Mouse (Mus musculus) MEL (cell line): ENCODE measurements at regions not wholly inside any gene's neighbourhood (a gene's known extent, or its start where the extent isn't known, plus 50 kb on each side); places are given as distances from the start of the nearest gene placed in this dataset.
A peak's percentile ranks its signal among the peaks of the same experiment; 100 is the strongest.
"Not testable (repeated sequence)": the region's sequence is repeated elsewhere in the genome, so short reads cannot be mapped to it uniquely, and the experiment has no call there.

Source experiments
- DNase-seq: peaks from one replicate; pipeline ENCODE4 v3.0.0; 2011; ENCODE audit warnings: low read depth, low spot score
- H3K27ac ChIP-seq: 2 replicates; pipeline ENCODE4 v1.5.1; 2012; ENCODE audit warnings: low read depth, mild to moderate bottlenecking, control low read depth, low read length, moderate library complexity; ENCODE audit not compliant: control insufficient read depth
- H3K27me3 ChIP-seq, 2 experiments: fragments of 150-350 bp in 1 of 2; sonication (generic) in 1 of 2; 2 replicates each; pipeline ENCODE4 v1.6.1; 2012; ENCODE audit warnings: low read length in 2 of 2, mild to moderate bottlenecking in 2 of 2, improper control_type of control experiment in 1 of 2, moderate library complexity in 1 of 2; ENCODE audit not compliant: insufficient read depth in 2 of 2, control insufficient read depth in 1 of 2
- H3K36me3 ChIP-seq, 2 experiments: 2 replicates each; pipeline ENCODE4 v1.6.1; 2012 to 2014; ENCODE audit warnings: low read length in 2 of 2, improper control_type of control experiment in 1 of 2, inconsistent platforms in 1 of 2, mild to moderate bottlenecking in 1 of 2; ENCODE audit not compliant: insufficient read depth in 2 of 2, control insufficient read depth in 1 of 2
- H3K4me1 ChIP-seq, 2 experiments: fragments of 150-350 bp in 1 of 2; sonication (generic) in 1 of 2; 2 replicates each; pipeline ENCODE4 v1.6.1; 2012; ENCODE audit warnings: low read length in 2 of 2, improper control_type of control experiment in 1 of 2, mild to moderate bottlenecking in 1 of 2; ENCODE audit not compliant: insufficient read depth in 2 of 2, control insufficient read depth in 1 of 2
- H3K4me3 ChIP-seq, 2 experiments: fragments of 150-350 bp in 1 of 2; sonication (generic) in 1 of 2; 2 replicates each; pipeline ENCODE4 v1.5.1; 2012; ENCODE audit warnings: low read depth in 2 of 2, low read length in 2 of 2, mild to moderate bottlenecking in 2 of 2, moderate library complexity in 2 of 2, control low read depth in 1 of 2, improper control_type of control experiment in 1 of 2; ENCODE audit not compliant: control insufficient read depth in 1 of 2, insufficient read depth in 1 of 2
- H3K79me2 ChIP-seq: 2 replicates; pipeline ENCODE4 v1.6.1; 2012; ENCODE audit warnings: mild to moderate bottlenecking, low read length, moderate library complexity; ENCODE audit not compliant: control insufficient read depth, poor library complexity, insufficient read depth
- H3K9ac ChIP-seq: 2 replicates; pipeline ENCODE4 v1.6.1; 2012; ENCODE audit warnings: low read depth, mild to moderate bottlenecking, control low read depth, low read length, moderate library complexity; ENCODE audit not compliant: control insufficient read depth, poor library complexity, severe bottlenecking
- H3K9me3 ChIP-seq: fragments of 150-350 bp; sonication (generic); replicated peaks from 2 replicates; pipeline ENCODE4 v1.6.1; 2012; ENCODE audit warnings: mild to moderate bottlenecking, low read length, improper control_type of control experiment, moderate library complexity; ENCODE audit not compliant: insufficient read depth
- CTCF ChIP-seq, 3 experiments: IDR thresholded peaks in 2 of 3; conservative IDR thresholded peaks in 1 of 3; 2 replicates each; pipeline ENCODE4 v1.5.1; 2011 to 2012; ENCODE audit warnings: low read length in 3 of 3, low read depth in 2 of 3, mild to moderate bottlenecking in 2 of 3, improper control_type of control experiment in 1 of 3, inconsistent platforms in 1 of 3, mixed read lengths in 1 of 3, moderate library complexity in 1 of 3; ENCODE audit not compliant: control insufficient read depth in 1 of 3, insufficient read depth in 1 of 3, poor library complexity in 1 of 3, severe bottlenecking in 1 of 3
- ETS1 ChIP-seq: IDR thresholded peaks from 2 replicates; pipeline ENCODE4 v1.6.1; 2012; ENCODE audit warnings: low read depth, mild to moderate bottlenecking, inconsistent platforms, low read length, improper control_type of control experiment, moderate library complexity
- MEF2A ChIP-seq: IDR thresholded peaks from 2 replicates; pipeline ENCODE4 v1.6.1; 2014; ENCODE audit warnings: low read depth, mild to moderate bottlenecking, inconsistent platforms, low read length, improper control_type of control experiment; ENCODE audit not compliant: poor library complexity, insufficient replicate concordance, severe bottlenecking; ENCODE audit errors: extremely low read depth
- POLR2AphosphoS5 ChIP-seq: IDR thresholded peaks from 2 replicates; pipeline ENCODE4 v1.6.1; 2012; ENCODE audit warnings: low read depth, borderline replicate concordance, mild to moderate bottlenecking, inconsistent platforms, low read length, moderate library complexity, mixed read lengths
- RAD21 ChIP-seq: IDR thresholded peaks from 2 replicates; pipeline ENCODE4 v1.6.1; 2011; ENCODE audit warnings: mild to moderate bottlenecking, low read depth, low read length, improper control_type of control experiment
- SMC3 ChIP-seq: IDR thresholded peaks from 2 replicates; pipeline ENCODE4 v1.6.1; 2011; ENCODE audit warnings: low read depth, low read length, improper control_type of control experiment
- TBP ChIP-seq: IDR thresholded peaks from 2 replicates; pipeline ENCODE4 v1.8.0; 2011; ENCODE audit warnings: low read depth, low read length, improper control_type of control experiment
- ZNF384 ChIP-seq: IDR thresholded peaks from 2 replicates; pipeline ENCODE4 v1.6.1; 2012; ENCODE audit warnings: low read depth, mild to moderate bottlenecking, inconsistent platforms, low read length, improper control_type of control experiment

GRCm38 (mm10) chr12:113597163-113597562 lies 53.5 kb downstream of the Adam6a start:
- not testable (repeated sequence) for H3K4me1 ChIP-seq, H3K27me3 ChIP-seq, DNase-seq, H3K9me3 ChIP-seq, H3K4me3 ChIP-seq, H3K36me3 ChIP-seq, H3K27ac ChIP-seq, H3K9ac ChIP-seq, H3K79me2 ChIP-seq

GRCm38 (mm10) chr12:113610924-113611323 lies 67.2 kb downstream of the Adam6a start:
- DNase-seq = peak; percentile 32
- H3K27me3 ChIP-seq = no peaks in the 10 kb centered on the region
- H3K9me3 ChIP-seq = no peaks in the 10 kb centered on the region
- H3K27ac ChIP-seq = no peak overlapping the region
- H3K36me3 ChIP-seq = no peaks in the 10 kb centered on the region
- no peaks in the 10 kb centered on the region for H3K4me1 ChIP-seq
- no peak overlapping the region for H3K9ac ChIP-seq
- no peaks in the 10 kb centered on the region for H3K79me2 ChIP-seq
- TF ChIP-seq MEF2A (no peak), ZNF384 (no peak), ETS1 (no peak), RAD21 (no peak; the same call in 1 of the 2 replicates), POLR2AphosphoS5 (no peak), TBP (no peak), CTCF (IDR thresholded peaks at IDR 0.05 in 2 of 3, conservative IDR thresholded peaks at IDR 0.05 in 1 of 3; ENCODE audit: control insufficient read depth in 1 of 3, insufficient read depth in 1 of 3, low read depth in 2 of 3, low read length in 3 of 3, poor library complexity in 1 of 3, severe bottlenecking in 1 of 3) (peak; percentile 39 to 61 (median 58)), SMC3 (peak; percentile 37)
- no peak overlapping the region for H3K4me3 ChIP-seq

- H3K9me3 ChIP-seq, H3K9ac ChIP-seq, DNase-seq, H3K27me3 ChIP-seq, H3K27ac ChIP-seq, H3K4me1 ChIP-seq, H3K36me3 ChIP-seq, H3K4me3 ChIP-seq, H3K79me2 ChIP-seq: not testable (repeated sequence)
Observed at GRCm38 (mm10) chr12:113625221-113625620, 81.5 kb downstream of the Adam6a start.

GRCm38 (mm10) chr12:113630803-113631202 lies 87.1 kb downstream of the Adam6a start:
- not testable (repeated sequence) for H3K4me1 ChIP-seq, H3K4me3 ChIP-seq, H3K36me3 ChIP-seq, H3K9ac ChIP-seq, DNase-seq, H3K79me2 ChIP-seq, H3K27me3 ChIP-seq, H3K27ac ChIP-seq, H3K9me3 ChIP-seq
